Mouse (Mus musculus): ENCODE data around the gene Washc4.

The Washc4 gene

GRCm38 (mm10) chr10:83637295-83637694 is 93.7 kb downstream of the Washc4 start:
- DNase-seq (ENCODE audit: low spot score): peak; percentile 74

GRCm38 (mm10) chr10:83639881-83640386 is 96.4 kb downstream of the Washc4 start:
- no peak for DNase-seq (ENCODE audit: low spot score)

- no peak for DNase-seq (ENCODE audit: low spot score)
These were observed 98.1 kb downstream of the Washc4 start for GRCm38 (mm10) chr10:83641641-83642040.

- no peak for DNase-seq (ENCODE audit: low spot score)
These were observed 100.6 kb downstream of the Washc4 start for GRCm38 (mm10) chr10:83644167-83644566.

GRCm38 (mm10) chr10:83644865-83645715 is 101.5 kb downstream of the Washc4 start:
- peak; percentile 40 for DNase-seq (ENCODE audit: low spot score)

GRCm38 (mm10) chr10:83645716-83645990 is 102.1 kb downstream of the Washc4 start:
- no peak for DNase-seq (ENCODE audit: low spot score)

All from urinary bladder, postnatal 14 days (tissue).